Mouse (Mus musculus): Measurements from ENCODE around the gene Crim1. TPM values are rescaled to one million over a fixed set of nuclear protein-coding genes. Genes with fewer than 3 reads are reported as not detected.

The Crim1 gene
- polyA plus RNA-seq, 1 experiment: 36.1 TPM

GRCm38 (mm10) chr17:78200561-78201220, 643 bp downstream of the Crim1 start:
- no peaks in the 10 kb centered on the region for H3K27me3 ChIP-seq (ENCODE audit: control insufficient read depth, insufficient read depth, low read length)
- H3K36me3 ChIP-seq (ENCODE audit: control insufficient read depth, insufficient read depth, low read length): no peaks in the 10 kb centered on the region
- no peak for TF ChIP-seq CTCF (IDR thresholded peaks at IDR 0.05; ENCODE audit: extremely low read depth, insufficient read length, insufficient replicate concordance, low read depth, low read length)
- TF ChIP-seq POLR2A (IDR thresholded peaks at IDR 0.05; ENCODE audit: low read depth, low read length): no peak
- peaks cover 16% of the 10 kb centered on the region for H3K4me1 ChIP-seq (ENCODE audit: control insufficient read depth, insufficient read depth, insufficient read length, low read length)
- H3K4me3 ChIP-seq (ENCODE audit: low read depth, low read length): peak overlapping the region; percentile 90
- H3K27ac ChIP-seq (ENCODE audit: insufficient read depth, low read depth, low read length): peak overlapping the region; percentile 82
- WGBS: under 1% methylated on average over 73 of the region's 73 CpGs

- no peak for TF ChIP-seq CTCF (IDR thresholded peaks at IDR 0.05; ENCODE audit: extremely low read depth, insufficient read length, insufficient replicate concordance, low read depth, low read length)
- TF ChIP-seq POLR2A (IDR thresholded peaks at IDR 0.05; ENCODE audit: low read depth, low read length): no peak
Observed at GRCm38 (mm10) chr17:78201221-78202058, 1.4 kb downstream of the Crim1 start.

DNA sequence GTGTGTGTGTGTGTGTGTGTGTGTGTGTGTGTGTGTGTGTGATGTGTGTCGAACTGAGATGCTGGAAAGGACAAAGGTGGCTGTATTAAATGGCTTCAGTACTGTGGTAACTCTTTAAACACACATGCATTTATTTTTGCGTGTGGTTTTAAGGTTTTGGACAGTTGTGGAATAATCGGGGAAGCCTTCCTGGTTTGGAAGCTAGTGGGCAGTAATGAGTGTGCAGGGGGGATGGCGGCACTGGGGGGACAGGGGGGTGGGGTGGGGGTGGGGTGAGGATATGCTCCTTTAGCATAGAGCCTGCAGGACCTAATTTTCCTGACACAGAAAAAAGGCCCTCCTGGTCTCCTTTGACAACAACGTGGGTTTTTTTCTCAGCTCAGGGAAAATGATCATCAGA, 2.2 kb downstream of the Crim1 start:
- WGBS: 17% methylated on average over 5 of the region's 5 CpGs
- no peaks in the 10 kb centered on the region for H3K27me3 ChIP-seq (ENCODE audit: control insufficient read depth, insufficient read depth, low read length)
- H3K4me3 ChIP-seq (ENCODE audit: low read depth, low read length): peak overlapping the region; percentile 90; the same call in 1 of the 2 replicates
- H3K27ac ChIP-seq (ENCODE audit: insufficient read depth, low read depth, low read length): no peak overlapping the region
- no peaks in the 10 kb centered on the region for H3K36me3 ChIP-seq (ENCODE audit: control insufficient read depth, insufficient read depth, low read length)
- peak; percentile 17; the same call in 1 of the 2 replicates for TF ChIP-seq CTCF (IDR thresholded peaks at IDR 0.05; ENCODE audit: extremely low read depth, insufficient read length, insufficient replicate concordance, low read depth, low read length)
- no peak for TF ChIP-seq POLR2A (IDR thresholded peaks at IDR 0.05; ENCODE audit: low read depth, low read length)
- H3K4me1 ChIP-seq (ENCODE audit: control insufficient read depth, insufficient read depth, insufficient read length, low read length): peaks cover 18% of the 10 kb centered on the region

More at GRCm38 (mm10) chr17:78201221-78202058, 1.4 kb downstream of the Crim1 start:
- no peaks in the 10 kb centered on the region for H3K27me3 ChIP-seq (ENCODE audit: control insufficient read depth, insufficient read depth, low read length)
- no peaks in the 10 kb centered on the region for H3K36me3 ChIP-seq (ENCODE audit: control insufficient read depth, insufficient read depth, low read length)
- H3K27ac ChIP-seq (ENCODE audit: insufficient read depth, low read depth, low read length): peak overlapping the region; percentile 19
- H3K4me1 ChIP-seq (ENCODE audit: control insufficient read depth, insufficient read depth, insufficient read length, low read length): peaks cover 18% of the 10 kb centered on the region
- 1% methylated on average over 39 of the region's 39 CpGs for WGBS
- peak overlapping the region; percentile 90 for H3K4me3 ChIP-seq (ENCODE audit: low read depth, low read length)

DNA sequence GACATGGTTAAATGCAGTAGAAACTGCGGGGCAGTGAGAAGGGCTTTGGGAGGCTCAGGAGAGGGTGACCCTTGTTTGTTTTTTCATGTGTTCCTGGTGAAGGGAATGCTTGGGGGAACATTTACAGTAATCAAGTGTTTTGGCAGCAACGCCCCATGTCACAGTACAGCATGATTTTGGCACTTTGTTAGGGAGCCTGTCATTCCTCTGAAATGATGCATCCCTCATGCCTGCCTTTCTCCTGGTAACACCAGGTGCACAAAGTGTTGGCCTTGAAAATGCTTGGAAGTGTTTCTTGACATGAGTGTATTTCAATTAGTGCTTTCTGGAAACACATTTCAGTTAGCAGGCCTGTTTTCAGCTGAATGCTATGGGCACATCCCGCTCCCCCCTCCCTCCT, 2.7 kb downstream of the Crim1 start:
- H3K27me3 ChIP-seq (ENCODE audit: control insufficient read depth, insufficient read depth, low read length): no peaks in the 10 kb centered on the region
- no peaks in the 10 kb centered on the region for H3K36me3 ChIP-seq (ENCODE audit: control insufficient read depth, insufficient read depth, low read length)
- H3K27ac ChIP-seq (ENCODE audit: insufficient read depth, low read depth, low read length): no peak overlapping the region
- H3K4me3 ChIP-seq (ENCODE audit: low read depth, low read length): no peak overlapping the region
- 77% methylated on average over 3 of the region's 3 CpGs for WGBS
- peaks cover 18% of the 10 kb centered on the region for H3K4me1 ChIP-seq (ENCODE audit: control insufficient read depth, insufficient read depth, insufficient read length, low read length)
- TF ChIP-seq CTCF (IDR thresholded peaks at IDR 0.05; ENCODE audit: extremely low read depth, insufficient read length, insufficient replicate concordance, low read depth, low read length): no peak
- TF ChIP-seq POLR2A (IDR thresholded peaks at IDR 0.05; ENCODE audit: low read depth, low read length): no peak

- 57% methylated on average over 5 of the region's 5 CpGs for WGBS
- peaks cover 18% of the 10 kb centered on the region for H3K4me1 ChIP-seq (ENCODE audit: control insufficient read depth, insufficient read depth, insufficient read length, low read length)
- no peaks in the 10 kb centered on the region for H3K27me3 ChIP-seq (ENCODE audit: control insufficient read depth, insufficient read depth, low read length)
- no peak overlapping the region for H3K27ac ChIP-seq (ENCODE audit: insufficient read depth, low read depth, low read length)
- no peaks in the 10 kb centered on the region for H3K36me3 ChIP-seq (ENCODE audit: control insufficient read depth, insufficient read depth, low read length)
- TF ChIP-seq POLR2A (IDR thresholded peaks at IDR 0.05; ENCODE audit: low read depth, low read length): no peak
- H3K4me3 ChIP-seq (ENCODE audit: low read depth, low read length): no peak overlapping the region
Observed at GRCm38 (mm10) chr17:78203478-78203877, 3.4 kb downstream of the Crim1 start.

DNA sequence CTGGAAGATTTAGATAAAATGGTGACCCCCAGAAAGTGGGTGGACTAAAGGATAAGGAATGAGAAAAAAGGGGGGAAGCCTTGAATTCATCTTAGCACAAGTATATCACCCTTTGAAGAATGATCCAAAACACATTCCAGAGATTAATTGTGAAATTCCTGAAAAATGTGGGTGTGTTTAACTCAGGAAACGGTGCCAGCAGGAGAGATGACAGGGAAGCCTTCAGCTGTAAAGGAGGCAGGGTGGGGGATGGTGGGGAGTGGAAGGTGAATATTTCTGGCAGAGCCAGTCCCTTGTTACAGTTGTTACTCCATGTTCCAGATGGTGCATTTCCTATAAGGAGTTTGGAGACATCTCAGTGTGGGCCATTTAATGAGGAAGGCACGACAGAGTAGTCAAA, 6.4 kb downstream of the Crim1 start:
- Histone ChIP-seq H3K4me1 (ENCODE audit: control insufficient read depth, insufficient read depth, insufficient read length, low read length) (peaks cover 16% of the 10 kb centered on the region), H3K27ac (ENCODE audit: insufficient read depth, low read depth, low read length) (no peak overlapping the region), H3K27me3 (ENCODE audit: control insufficient read depth, insufficient read depth, low read length) (no peaks in the 10 kb centered on the region), H3K4me3 (ENCODE audit: low read depth, low read length) (no peak overlapping the region), H3K36me3 (ENCODE audit: control insufficient read depth, insufficient read depth, low read length) (0 out of 2 replicates have a peak, but pooled peaks cover 1% of the 10 kb centered on the region)
- no peak for TF ChIP-seq POLR2A (IDR thresholded peaks at IDR 0.05; ENCODE audit: low read depth, low read length)
- 37% methylated on average over 2 of the region's 2 CpGs for WGBS

DNA sequence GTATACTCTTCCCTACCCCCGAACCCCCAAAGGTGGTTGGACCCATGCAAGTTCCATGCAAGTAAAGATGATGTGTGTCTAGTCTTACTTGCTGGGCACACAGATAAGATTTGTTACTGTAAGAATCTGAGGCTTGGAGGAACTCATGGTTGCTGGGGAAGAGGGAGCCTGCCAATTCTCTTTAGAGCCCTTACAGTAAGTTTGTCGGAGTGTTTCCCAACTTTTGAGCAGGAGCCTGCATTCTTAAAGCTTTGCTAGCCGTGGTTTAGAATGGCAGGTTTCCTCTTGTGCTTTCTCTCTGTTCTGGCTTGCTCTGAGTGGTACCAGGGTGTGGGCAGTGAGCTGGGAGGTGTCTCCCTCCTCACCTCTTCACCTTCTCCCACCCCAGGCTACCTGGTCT, 7.2 kb downstream of the Crim1 start:
- TF ChIP-seq CTCF (IDR thresholded peaks at IDR 0.05; ENCODE audit: extremely low read depth, insufficient read length, insufficient replicate concordance, low read depth, low read length): no peak
- no peak for TF ChIP-seq POLR2A (IDR thresholded peaks at IDR 0.05; ENCODE audit: low read depth, low read length)
- Histone ChIP-seq H3K36me3 (ENCODE audit: control insufficient read depth, insufficient read depth, low read length) (0 out of 2 replicates have a peak, but pooled peaks cover 1% of the 10 kb centered on the region), H3K4me1 (ENCODE audit: control insufficient read depth, insufficient read depth, insufficient read length, low read length) (peaks cover 10% of the 10 kb centered on the region; the same call in 1 of the 2 replicates), H3K4me3 (ENCODE audit: low read depth, low read length) (no peak overlapping the region), H3K27ac (ENCODE audit: insufficient read depth, low read depth, low read length) (no peak overlapping the region), H3K27me3 (ENCODE audit: control insufficient read depth, insufficient read depth, low read length) (no peaks in the 10 kb centered on the region)
- 67% methylated on average over 3 of the region's 3 CpGs for WGBS

Measured in small intestine, adult 2 months (tissue).